Mouse (Mus musculus): Measurements from ENCODE around the gene Prkrip1.
A peak's percentile ranks its signal among the peaks of the same experiment; 100 is the strongest.
"Not testable (repeated sequence)": the region's sequence is repeated elsewhere in the genome, so short reads cannot be mapped to it uniquely, and the experiment has no call there.

Gene Prkrip1

DNA sequence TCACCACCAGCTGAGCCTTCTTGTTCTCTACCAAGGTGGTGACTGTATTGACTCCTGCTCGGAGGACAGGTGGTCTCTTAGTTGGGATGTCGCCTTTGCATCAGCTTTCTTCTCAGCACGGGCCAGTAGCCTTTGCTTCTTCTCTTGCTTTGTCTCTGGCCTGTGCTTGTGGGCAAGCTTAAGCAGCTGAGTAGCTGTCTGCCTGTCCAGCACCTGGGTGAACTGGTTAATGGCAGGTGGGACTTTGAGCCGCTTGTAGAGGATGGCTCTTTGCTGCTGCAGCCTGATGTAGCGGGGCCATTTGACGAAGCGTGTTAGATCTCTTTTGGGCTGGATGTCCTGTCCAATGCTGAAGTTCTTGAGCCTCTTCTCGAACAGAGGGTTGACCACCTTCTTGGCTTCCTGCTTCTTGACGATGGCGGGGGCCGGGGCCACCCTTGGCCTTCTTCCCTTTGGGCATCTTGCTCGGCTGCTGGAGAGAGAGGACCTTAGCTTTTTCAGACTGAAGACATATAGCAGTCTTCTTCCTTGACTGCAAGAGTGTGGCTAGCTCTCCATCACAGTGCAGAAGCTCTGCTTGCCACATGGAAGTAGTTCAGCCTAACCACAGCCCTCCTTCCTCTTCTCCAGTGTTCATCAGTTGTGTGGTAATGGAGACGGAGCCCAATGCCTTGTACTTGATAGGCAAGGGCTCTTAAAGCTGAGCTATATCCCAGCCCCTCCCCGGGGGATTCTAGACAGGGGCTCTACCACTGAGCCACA lies 12.8 kb upstream of the Prkrip1 start:
- DNase-seq (ENCODE audit: low read depth), result not testable (repeated sequence)

DNA sequence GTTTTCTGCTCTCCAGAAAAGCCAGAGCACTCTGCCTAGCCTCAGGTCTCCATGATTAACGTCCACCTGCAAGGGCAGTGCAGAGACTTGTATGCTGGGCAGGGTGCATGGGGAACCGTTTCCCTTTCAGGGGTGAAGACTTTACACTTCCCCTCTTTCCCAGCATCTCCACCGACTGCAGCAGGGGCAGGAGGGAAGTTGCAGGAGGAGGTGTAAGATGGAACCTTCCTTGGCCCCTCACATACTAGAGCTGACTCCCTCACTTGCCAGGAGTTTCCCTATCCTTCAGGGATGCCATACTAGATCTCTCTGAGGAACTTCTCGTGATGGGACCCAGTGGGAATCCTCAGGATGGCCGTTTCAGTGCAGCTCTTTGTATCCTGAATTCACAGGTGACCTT lies 11.8 kb upstream of the Prkrip1 start:
- DNase-seq (ENCODE audit: low read depth), result no peak

GRCm38 (mm10) chr5:136201832-136202231 lies 3.1 kb upstream of the Prkrip1 start:
- peak; percentile 86 for DNase-seq (ENCODE audit: low read depth)

DNA sequence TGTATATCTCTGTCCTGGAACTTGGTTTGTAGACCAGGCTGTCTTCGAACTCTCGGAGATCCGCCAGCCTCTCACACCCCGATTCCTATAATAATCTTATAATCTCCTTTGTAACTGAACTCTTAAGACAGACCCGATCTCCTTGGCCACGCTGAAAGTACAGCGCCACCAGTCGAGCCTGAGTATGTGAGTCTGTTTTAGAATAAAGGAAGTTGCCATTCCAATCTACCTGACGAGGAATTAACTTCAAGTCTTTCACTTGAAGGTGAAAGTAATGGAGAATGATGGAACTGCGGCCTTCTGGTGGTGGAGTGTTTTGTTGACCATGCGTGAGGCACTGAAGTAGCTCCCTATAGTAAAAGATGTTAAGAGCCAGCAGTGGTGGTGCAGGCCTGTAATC lies 763 bp upstream of the Prkrip1 start:
- peak; percentile 57 for DNase-seq (ENCODE audit: low read depth)

GRCm38 (mm10) chr5:136191870-136192269 lies 6.9 kb downstream of the Prkrip1 start:
- no peak for DNase-seq (ENCODE audit: low read depth)

- peak; percentile 81 for DNase-seq (ENCODE audit: low read depth)
Measured at GRCm38 (mm10) chr5:136186723-136187122, 12.0 kb downstream of the Prkrip1 start.

GRCm38 (mm10) chr5:136183766-136184165 lies 15.0 kb downstream of the Prkrip1 start:
- peak; percentile 29 for DNase-seq (ENCODE audit: low read depth)

GRCm38 (mm10) chr5:136182830-136183229 lies 15.9 kb downstream of the Prkrip1 start:
- no peak for DNase-seq (ENCODE audit: low read depth)

DNA sequence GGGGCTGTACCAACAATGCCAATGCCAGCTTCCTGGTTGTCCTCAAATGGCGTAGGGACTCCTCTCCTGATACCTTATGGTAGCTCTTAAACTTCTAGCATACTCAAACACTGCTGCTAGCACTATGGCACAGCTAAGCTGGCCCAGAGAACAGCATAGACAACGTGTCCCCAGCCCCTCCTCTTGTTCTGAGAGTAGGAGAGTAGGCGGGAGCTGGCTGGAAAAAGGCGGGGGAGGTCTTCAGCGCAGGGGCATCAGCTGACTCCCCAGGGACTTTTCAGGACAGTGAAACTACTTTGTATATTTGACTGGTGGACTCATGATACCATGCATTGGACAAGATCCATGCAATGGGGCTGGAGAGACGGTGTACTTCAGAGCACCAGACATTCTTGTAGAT lies 16.7 kb downstream of the Prkrip1 start:
- DNase-seq (ENCODE audit: low read depth), result no peak

- no peak for DNase-seq (ENCODE audit: low read depth)
Measured at GRCm38 (mm10) chr5:136181197-136181596, 17.6 kb downstream of the Prkrip1 start.

DNA sequence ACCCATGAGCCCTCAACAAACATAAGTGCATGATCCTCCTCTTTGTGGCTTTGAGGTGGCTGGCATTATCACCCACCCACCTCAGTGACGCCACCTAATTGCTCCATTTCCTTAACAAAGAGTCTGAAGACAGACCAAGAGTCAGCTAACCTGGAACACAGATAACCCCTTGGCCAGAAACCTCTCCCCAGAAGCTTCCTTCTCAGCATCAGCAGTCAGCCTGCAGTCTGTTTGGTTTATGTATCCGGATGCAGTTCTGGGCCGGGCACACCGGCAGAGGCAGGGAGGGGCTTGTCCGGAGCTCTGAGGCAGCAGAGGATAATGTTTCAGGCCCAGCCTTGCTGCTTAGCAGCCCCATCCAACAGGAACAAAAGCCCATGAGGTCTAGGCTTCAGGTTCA lies 19.2 kb downstream of the Prkrip1 start:
- DNase-seq (ENCODE audit: low read depth), result no peak

DNA sequence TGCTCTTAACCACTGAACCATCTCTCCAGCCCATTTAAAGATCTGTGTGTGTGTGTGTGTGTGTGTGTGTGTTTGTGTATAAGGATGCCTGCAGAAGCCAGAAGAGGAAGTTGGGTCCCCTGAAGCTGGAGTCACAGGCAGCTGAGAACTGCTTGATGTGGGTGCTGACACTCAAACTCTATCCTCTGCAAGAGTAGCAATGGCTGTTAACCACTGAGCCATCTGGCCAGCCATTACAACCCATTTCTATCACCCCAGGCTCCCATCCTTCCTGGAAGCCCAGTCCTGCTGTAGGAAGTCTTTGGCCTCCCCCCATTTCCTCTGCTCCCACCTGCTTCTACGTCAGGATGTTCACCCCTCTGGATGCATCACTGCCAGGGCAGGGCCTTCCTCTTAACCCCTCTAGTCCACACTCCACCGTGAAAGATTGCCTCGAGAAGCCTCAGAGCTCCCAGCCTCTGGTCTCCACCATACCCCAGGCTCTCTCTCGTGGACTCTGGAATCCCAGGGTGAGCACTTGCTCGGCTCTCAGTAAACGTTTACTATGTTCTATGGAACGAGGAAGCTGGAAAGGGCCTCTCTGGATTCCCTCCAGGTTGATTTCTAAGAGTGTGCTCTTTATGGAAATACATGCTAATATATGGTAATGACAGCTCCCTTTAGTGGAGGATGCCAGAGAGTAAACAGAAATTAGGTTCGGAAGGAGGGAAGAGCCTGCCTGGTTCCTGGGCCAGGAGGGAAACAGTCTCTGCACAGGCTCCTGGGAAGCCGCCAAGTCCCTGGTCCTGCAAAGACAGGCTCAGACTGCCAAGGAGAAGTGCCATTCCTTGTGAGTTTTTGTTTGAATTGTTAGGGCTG lies 24.9 kb downstream of the Prkrip1 start:
- peak; percentile 40 for DNase-seq (ENCODE audit: low read depth)

GRCm38 (mm10) chr5:136172939-136173338 lies 25.8 kb downstream of the Prkrip1 start:
- DNase-seq (ENCODE audit: low read depth), result no peak

DNA sequence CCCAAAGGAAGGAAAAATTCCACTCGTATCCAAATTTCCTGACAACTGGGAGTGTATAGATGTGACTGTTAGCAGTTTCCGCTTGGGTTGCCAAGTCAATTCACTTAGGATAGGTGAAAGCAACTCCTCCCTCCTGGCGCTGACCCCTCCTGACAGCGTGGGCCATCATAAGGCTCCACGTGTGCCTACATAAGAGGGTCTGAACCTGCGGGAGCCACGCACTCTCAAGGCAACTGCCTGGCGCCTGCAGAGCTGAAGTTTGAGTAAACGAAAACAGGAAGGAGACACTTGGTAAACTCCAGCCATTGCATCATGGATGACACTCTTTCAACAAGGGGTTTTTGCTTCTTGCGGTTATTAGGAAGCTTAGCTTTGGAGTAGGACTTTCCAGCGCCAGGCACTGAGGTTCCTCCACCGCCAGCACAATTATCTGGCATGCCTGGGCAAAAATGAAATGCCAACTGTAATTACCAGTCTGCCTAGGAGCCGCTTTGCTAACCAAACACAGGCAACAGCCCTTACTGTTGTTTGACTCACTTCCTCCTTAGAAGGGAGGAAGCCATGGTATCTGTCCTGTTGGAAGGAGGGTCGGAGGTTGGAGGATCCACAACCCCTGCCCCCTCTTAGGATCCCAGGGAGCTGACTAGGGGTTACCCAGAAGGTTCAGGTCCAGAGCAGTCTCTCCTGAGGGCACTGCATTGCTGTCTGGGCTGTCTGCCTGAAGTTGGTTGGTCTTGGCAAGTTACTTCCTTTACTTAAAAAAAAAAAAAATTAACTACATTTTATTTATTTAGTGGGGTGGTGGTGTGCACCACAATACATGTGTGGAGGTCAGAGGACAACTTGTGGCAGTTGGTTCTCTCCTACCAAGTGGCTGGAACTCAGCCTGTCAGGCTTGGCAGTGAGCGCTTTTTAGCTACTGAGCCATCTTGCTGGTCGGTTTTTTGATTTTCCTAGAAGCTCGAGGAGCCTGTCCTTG lies 27.1 kb downstream of the Prkrip1 start:
- peak; percentile 43 for DNase-seq (ENCODE audit: low read depth)

- DNase-seq (ENCODE audit: low read depth), result peak; percentile 83
Measured at GRCm38 (mm10) chr5:136170512-136171362, 28.0 kb downstream of the Prkrip1 start, which contains the start of gene Orai2. Orai2 (minus strand) TSS chr5:136170713.

DNA sequence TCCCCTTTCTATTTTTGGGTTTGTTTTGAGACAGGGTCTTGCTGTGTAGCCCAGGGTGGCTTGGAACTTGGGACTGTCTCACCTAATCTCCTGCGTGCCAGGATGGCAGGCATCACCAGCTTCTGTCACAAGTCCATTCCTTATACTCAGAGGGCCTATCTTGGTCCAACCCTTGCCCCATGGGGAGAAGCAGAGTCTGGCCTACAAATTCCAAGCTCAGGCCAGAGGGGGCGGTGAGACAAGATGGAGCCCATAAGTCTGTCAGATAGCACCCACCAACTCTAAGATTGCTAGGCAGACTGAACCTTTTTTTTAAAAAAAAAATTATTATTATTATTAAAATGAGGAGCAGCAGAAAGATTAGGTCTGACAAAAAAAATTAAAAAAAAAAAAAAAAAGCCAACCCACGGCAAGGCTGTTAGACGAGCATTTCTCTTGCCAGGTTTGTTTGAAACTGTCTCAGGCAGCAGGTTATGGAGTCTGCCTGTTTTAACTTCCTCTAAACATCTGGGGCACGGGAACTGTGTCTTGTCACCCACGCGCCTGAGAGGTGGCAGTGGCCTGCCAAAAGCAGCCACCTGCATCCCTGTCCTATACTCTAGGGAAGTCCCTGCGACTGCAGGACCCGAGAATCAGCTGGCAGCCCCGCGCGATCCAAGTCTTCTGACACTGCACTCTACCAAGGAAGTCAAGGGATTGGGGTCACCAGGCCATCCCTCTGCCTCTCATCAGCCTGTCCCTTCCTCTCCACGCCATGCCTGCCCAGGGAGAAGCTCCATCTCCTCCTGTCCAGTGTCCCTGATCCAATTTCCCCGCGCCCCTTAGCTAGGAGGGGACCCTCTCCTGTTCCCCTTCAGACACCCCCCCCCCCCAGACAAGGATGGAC lies 28.9 kb downstream of the Prkrip1 start:
- peak; percentile 40 for DNase-seq (ENCODE audit: low read depth)

- peak; percentile 38 for DNase-seq (ENCODE audit: low read depth)
Measured at GRCm38 (mm10) chr5:136168071-136168470, 30.7 kb downstream of the Prkrip1 start.

- no peak for DNase-seq (ENCODE audit: low read depth)
Measured at GRCm38 (mm10) chr5:136167296-136167695, 31.5 kb downstream of the Prkrip1 start.

DNA sequence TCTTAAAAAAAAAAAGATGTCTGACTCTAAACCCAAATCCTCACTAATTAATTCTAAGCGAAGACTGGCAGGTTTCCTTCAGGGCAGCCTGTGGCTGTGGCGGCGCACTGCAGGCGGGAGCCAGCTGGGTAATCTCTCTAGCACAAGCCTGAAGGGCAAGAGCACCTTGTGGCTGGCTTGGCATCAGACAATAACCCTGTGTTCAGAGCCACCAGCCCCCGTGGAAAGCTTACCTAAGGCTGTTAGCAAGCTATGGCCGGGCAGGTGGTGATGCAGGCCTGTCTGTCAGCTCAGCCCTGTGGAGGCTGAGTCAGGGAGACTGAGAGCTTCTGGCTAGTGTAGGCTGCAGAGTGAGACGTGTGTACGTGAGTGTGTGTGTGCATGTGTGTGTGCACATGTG lies 33.5 kb downstream of the Prkrip1 start:
- DNase-seq (ENCODE audit: low read depth), result no peak
